Mouse (Mus musculus): ENCODE data around the gene Pou4f2.

Pou4f2 gene

DNA sequence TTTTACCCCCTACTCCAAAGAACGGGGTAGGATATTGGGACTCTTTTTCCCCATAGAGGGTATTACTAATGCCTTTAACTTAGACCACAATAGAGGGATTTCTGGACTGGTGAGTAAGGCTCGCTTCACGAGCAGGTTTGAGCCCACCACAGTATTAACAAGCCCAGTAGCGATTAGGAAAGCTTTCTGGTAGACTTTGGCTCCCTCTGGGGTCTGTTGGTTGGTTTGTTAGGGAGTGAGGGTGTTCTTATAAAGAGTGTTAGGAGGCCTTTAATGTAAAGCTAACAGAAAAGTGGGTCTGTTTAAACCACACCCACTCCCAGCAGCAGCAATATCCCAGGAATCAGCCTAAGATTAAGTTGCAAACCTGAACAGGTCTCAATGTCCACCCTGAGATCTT lies 17.2 kb downstream of the Pou4f2 start:
- DNase-seq (ENCODE audit: low spot score) = no peak

DNA sequence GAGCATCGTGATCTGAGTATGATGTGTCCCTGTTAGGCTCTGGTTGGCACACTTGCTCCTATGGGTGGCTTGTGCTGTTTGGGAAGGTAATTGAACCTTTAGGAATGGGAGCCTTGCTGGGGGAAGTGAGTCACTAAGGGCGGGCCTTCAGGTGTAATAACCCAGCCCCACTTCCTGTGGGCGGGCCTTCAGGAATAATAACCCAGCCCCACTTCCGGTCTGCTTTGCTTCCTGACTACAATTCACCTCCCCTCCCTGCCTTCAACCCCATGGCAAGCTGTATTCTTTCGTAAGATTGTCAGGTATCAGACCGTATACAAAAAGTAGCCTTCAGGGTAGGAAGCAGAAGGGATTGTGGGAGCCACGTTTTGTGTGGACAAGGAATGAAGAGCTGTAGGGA lies 45.7 kb downstream of the Pou4f2 start:
- no peak for DNase-seq (ENCODE audit: low spot score)
